Mouse (Mus musculus): ENCODE measurements around the gene Grin2a.
A peak's percentile ranks its signal among the peaks of the same experiment; 100 is the strongest.

The Grin2a gene

GRCm38 (mm10) chr16:9742443-9742842, 252.9 kb downstream of the Grin2a start:
- DNase-seq: no peak

GRCm38 (mm10) chr16:9738679-9739078, 256.7 kb downstream of the Grin2a start:
- DNase-seq: no peak

GRCm38 (mm10) chr16:9737131-9737530, 258.2 kb downstream of the Grin2a start:
- DNase-seq: no peak

DNA sequence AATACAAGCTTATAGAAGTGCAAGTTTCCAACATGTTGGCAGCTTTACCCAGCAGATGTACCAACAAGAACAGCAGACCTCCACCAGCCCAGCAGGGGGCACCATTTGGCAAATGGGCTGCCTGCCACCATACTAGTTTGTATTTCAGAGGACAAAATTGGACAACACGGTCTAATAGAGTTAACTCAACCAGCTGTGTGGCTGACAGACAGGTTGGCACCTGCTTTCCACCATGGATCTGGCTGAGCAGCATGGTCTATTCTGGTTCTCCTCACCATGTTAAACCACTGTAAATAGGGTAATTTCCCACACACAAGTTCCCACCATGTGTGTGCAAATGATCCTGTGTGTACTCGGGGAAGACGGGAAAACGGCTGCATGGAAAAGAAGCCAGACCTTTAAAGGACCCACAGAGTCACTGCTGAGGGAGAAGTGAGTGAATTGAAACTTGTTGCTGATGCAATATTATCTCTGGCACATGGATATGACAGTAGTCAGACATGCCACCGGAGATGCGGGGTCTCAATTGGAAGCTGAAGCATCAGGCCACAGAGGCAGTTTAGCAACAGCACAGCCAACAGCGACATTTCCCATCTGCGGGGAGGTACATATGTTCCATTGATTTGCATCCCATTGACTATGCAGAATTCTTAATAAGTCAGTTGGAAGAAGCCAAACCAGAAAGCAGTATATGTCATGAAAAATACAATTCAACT, 259.8 kb downstream of the Grin2a start:
- peak; percentile 62 for DNase-seq

- DNase-seq: peak; percentile 49
Measured at GRCm38 (mm10) chr16:9727603-9728002, 267.8 kb downstream of the Grin2a start.

DNA sequence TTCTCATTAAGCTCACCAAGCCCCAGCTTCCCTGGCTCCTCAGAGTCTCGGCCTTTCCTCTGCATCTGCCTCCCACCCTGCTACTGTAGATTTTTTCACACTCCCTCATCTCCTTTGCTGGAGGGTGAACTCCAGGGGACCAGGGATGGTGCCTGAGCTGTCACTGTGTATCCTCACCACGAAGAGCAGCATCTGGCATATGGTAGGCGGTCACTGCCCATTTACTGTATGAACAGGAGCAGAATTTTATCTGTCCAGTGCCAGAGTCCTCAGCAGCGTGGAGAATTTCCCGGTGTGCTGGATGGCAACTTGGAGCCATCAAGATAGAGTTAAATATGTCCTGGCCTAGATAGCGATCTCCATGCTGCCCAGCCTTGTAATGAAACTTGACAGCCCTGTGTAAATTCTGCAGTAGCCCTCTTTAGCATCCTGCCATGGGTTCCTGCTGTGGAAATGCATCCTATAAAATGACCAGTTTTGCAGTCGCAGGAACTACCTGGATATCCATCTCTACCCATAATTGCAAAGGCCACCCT, 269.7 kb downstream of the Grin2a start:
- peak; percentile 19 for DNase-seq

DNA sequence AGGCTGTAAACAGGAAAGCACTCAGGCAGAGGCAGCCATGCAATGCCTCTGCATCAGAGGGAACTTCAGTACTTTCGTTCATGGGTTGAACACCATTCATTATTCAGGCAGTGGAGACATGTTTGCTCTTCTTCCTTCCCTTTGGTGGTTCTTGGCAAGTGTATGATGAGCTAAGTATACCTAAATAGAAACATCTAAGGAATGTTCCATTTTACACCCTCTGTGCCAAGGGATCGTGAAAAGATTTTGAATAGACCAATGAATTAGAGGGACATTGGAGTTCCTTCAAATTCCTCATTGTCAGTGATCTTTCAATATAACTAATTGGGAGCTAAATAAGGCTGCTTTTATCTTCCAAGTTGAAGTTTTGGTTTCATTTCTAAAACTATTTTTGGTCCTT, 284.0 kb downstream of the Grin2a start:
- no peak for DNase-seq

- DNase-seq: no peak
Measured at GRCm38 (mm10) chr16:9709921-9710320, 285.4 kb downstream of the Grin2a start.

GRCm38 (mm10) chr16:9697141-9697540, 298.2 kb downstream of the Grin2a start:
- no peak for DNase-seq

GRCm38 (mm10) chr16:9694081-9694480, 301.3 kb downstream of the Grin2a start:
- DNase-seq: no peak

DNA sequence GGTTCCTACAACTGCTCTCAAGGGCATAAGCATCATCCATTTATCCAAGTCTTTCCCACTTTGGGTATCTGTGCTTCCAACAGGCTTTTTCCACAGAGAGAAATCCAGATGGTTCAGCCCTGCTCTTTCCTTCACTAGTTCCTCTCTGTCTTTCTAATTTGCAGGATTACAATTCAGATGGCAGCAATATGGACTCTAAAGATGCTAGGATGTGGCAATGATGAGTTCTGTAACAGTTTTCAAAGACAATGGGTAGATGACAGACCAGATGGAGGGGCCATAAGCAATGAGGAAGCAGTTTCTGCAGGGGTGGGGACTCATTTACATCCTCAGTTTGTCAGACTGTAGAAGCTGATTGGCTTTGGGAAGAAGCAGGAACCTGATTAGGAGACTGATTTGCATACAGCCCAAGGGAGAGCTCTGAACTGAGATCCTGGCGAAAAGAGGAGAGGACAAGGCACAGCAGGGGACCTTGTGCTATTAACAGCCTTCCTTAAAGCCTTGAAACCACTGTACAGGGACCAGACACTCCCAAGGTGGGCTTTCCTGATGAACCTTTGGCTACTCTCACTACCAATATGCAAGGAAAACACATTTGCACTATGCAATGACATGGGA, 306.7 kb downstream of the Grin2a start:
- DNase-seq: no peak

DNA sequence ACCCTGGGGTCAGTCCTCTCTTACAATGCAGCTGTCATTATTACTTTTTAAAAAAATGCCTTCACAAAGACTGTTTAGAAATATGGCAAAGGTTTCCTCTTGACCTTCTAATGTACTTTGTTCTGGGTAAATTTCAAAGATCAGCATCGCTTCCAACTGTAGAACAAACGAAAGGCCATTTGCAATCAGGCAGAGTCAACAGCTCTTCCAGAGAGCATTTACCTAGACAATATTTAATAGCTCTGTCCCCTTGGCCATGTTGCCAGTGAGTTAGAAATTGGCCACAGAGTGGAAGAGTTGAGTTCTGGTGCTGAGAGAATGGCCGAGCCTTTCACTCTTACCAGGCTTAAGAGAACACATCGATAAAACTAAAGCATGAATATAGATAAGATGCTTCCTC, 314.8 kb downstream of the Grin2a start:
- DNase-seq: no peak

GRCm38 (mm10) chr16:9679994-9680393, 315.4 kb downstream of the Grin2a start:
- no peak for DNase-seq

DNA sequence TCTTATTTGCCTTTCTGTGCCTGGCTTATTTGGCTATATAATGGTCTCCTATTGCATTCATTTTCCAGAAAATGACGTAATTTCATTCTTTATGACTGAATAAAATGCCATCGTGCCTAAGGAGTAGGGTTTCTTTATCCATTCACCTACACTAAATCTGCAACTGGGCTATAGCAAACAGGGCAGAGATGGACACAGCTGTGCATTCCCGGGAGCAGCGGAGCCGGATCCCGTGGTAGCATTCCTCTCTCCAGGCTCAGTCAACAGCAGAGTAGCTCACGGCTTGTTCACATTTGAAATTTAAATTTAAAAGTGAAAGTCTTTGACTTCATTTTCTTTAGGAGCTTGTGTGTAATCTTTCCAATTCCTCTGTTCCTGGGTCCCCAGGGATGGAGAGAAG, 316.6 kb downstream of the Grin2a start:
- DNase-seq: no peak

GRCm38 (mm10) chr16:9672390-9672789, 323.0 kb downstream of the Grin2a start:
- DNase-seq: no peak

DNA sequence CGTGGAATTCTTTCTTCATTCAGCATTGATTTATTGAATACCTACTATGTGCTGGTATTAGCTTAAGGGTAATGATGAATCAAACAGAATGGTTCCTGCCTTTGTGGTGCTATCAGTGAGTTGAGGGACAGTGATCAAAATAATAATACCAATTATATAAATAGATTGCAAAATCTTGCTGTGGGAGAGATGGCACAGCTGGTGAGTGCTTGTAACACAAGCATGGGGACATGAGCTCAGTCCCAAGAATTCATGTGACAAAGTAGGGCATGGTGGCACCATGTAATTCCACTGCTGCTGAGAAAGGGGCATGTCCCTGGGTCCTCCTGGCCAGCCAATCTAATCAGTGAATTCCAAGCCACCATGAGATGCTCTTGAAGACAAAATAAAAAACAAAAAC, 324.1 kb downstream of the Grin2a start:
- no peak for DNase-seq

GRCm38 (mm10) chr16:9670750-9671161, 324.6 kb downstream of the Grin2a start:
- DNase-seq: peak; percentile 4

- peak; percentile 28 for DNase-seq
Measured at GRCm38 (mm10) chr16:9665896-9666295, 329.5 kb downstream of the Grin2a start.

- no peak for DNase-seq
Measured at GRCm38 (mm10) chr16:9664060-9664459, 331.3 kb downstream of the Grin2a start.

- no peak for DNase-seq
Measured at GRCm38 (mm10) chr16:9663508-9663907, 331.9 kb downstream of the Grin2a start.

DNA sequence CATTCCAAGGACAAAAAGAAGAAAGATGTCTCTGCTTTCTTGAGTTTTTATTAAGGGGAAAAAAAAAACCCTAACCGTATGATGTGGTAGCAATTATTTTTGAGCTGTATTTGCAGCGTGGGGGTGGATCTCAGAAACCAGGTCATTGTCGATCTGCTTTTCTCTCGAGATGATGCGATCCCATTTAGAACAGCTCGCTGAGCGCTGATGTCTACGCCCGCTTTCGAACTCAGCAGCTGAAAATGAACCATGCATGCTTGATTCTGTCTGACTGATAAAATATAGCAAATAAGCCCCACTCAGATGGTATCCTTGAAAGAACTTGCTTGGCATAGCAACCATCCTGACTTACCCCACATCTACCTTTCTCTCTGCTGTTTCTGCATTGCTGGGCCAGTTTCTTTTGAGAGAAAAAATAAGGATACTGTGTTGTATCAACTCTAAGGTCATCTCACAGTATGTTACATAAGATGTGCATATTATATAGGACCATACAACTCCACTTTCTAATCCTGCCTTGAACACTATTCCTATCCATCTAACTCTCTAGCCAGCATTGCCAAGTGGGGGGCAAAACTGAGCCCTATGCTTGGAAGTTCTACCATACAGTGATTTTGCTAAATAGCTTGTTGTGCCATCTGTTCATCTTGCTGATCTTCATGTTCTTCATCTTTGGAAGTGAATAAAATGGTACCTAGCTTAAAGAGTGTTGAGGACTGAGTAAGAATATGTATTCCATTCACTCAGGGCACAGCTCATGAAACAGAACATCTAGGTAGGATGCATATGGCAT, 369.5 kb downstream of the Grin2a start:
- no peak for DNase-seq

DNA sequence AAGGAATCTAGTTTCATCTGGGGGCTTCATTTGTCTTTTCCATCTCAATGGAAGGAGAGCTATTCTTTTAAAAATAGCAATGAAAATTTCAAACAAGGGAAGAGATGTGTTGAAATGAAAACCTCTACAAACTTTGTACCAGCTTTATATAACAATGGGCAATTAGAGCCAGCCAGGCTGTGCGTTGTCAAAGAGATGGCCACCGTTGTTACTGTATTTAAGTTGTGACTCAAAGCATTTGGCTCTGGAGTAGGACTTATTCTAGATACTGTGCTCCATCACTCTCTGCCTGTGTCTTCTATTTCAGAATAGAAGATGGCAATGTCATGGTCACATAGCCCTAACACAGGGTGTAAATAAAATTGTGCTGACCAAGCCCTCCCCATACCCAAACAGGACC, 371.0 kb downstream of the Grin2a start:
- DNase-seq: no peak

DNA sequence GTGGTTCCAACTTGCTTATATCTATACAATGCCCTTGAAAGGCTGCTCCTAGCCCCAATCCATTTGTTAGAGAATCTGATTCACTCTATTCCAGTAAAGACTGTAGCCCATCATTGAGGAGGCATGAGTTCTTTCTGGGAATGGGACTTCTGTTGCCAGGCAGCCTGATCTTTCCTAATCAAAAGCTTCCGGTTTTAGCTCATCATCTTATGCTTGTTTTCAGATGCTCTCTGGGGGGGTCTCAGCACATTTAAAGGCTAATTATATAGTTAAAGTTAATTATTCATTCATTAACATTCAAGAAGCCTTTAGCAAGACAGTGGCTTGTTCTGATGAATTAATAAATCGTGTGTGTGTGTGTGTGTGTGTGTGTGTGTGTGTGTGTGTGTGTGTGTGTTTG, 377.2 kb downstream of the Grin2a start:
- DNase-seq: no peak

GRCm38 (mm10) chr16:9617215-9617614, 378.1 kb downstream of the Grin2a start:
- no peak for DNase-seq

Data from cerebellum, adult 11 months (tissue).